Mouse (Mus musculus) common myeloid progenitor, adult 5-6 weeks (primary cell): ENCODE measurements around the gene Pkn3. TPM values are rescaled to one million over a fixed set of nuclear protein-coding genes. Genes with fewer than 3 reads are reported as not detected.
"Not testable (repeated sequence)": the region's sequence is repeated elsewhere in the genome, so short reads cannot be mapped to it uniquely, and the experiment has no call there.

ENCODE experiments used
- ATAC-seq: replicated peaks from 2 replicates; pipeline ENCODE4 v1.8.0; 2016; ENCODE audit warnings: low read depth, mild to moderate bottlenecking, moderate TSS enrichment, inconsistent platforms; ENCODE audit not compliant: poor library complexity, severe bottlenecking
- total RNA-seq: library from RNA; stranded (forward); fragments of 200-1000, 187-1606 nt; gene quantifications from 2 replicates; pipeline ENCODE4 v1.2.3, GENCODE M21; 2017

The Pkn3 gene
- total RNA-seq, 1 experiment from 2014 or later: 11.8 TPM

- ATAC-seq: peak; percentile 93
Measured at GRCm38 (mm10) chr2:30093471-30094207, 16.2 kb downstream of the Pkn3 start, which contains the start of gene Zdhhc12. Gene Zdhhc12, minus strand, starts transcription at chr2:30093648.

- ATAC-seq: no peak
Measured at GRCm38 (mm10) chr2:30094208-30094588, 16.7 kb downstream of the Pkn3 start.

GRCm38 (mm10) chr2:30095882-30096527, 18.5 kb downstream of the Pkn3 start:
- ATAC-seq: peak; percentile 43

- ATAC-seq: no peak
Measured at GRCm38 (mm10) chr2:30100214-30100613, 22.7 kb downstream of the Pkn3 start.

- peak; percentile 88 for ATAC-seq
Measured at GRCm38 (mm10) chr2:30106364-30106763, 28.9 kb downstream of the Pkn3 start.

- ATAC-seq: no peak
Measured at GRCm38 (mm10) chr2:30107646-30108045, 30.2 kb downstream of the Pkn3 start.

GRCm38 (mm10) chr2:30108260-30108659, 30.8 kb downstream of the Pkn3 start:
- ATAC-seq: no peak

GRCm38 (mm10) chr2:30111500-30111899, 34.0 kb downstream of the Pkn3 start:
- peak; percentile 28 for ATAC-seq

- peak; percentile 80 for ATAC-seq
Measured at GRCm38 (mm10) chr2:30112564-30112963, 35.1 kb downstream of the Pkn3 start.

GRCm38 (mm10) chr2:30119641-30120051, 42.2 kb downstream of the Pkn3 start:
- no peak for ATAC-seq

- ATAC-seq: no peak
Measured at GRCm38 (mm10) chr2:30120269-30120668, 42.8 kb downstream of the Pkn3 start.

GRCm38 (mm10) chr2:30122766-30123165, 45.3 kb downstream of the Pkn3 start:
- no peak for ATAC-seq

- peak; percentile 4; the same call in 1 of the 2 replicates for ATAC-seq
Measured at GRCm38 (mm10) chr2:30123729-30124471, 46.4 kb downstream of the Pkn3 start.

GRCm38 (mm10) chr2:30124472-30125274, 47.2 kb downstream of the Pkn3 start, which contains the start of gene Zer1:
Gene Zer1, minus strand, starts transcription at chr2:30124585.
- ATAC-seq: peak; percentile 95

- no peak for ATAC-seq
Measured at GRCm38 (mm10) chr2:30128789-30129188, 51.3 kb downstream of the Pkn3 start.

GRCm38 (mm10) chr2:30130156-30130555, 52.7 kb downstream of the Pkn3 start:
- ATAC-seq: no peak

GRCm38 (mm10) chr2:30131240-30131639, 53.8 kb downstream of the Pkn3 start:
- not testable (repeated sequence) for ATAC-seq

GRCm38 (mm10) chr2:30132801-30133612, 55.5 kb downstream of the Pkn3 start:
- peak; percentile 14; the same call in 1 of the 2 replicates for ATAC-seq
